Mouse (Mus musculus) hindbrain, embryonic 14.5 days (tissue): ENCODE measurements around the gene Asb2. TPM values are rescaled to one million over a fixed set of nuclear protein-coding genes. Genes with fewer than 3 reads are reported as not detected.

Source experiments
- ATAC-seq: fragments of 200-750 bp; cut with Nextera tagmentation; 2 replicates; pipeline ENCODE4 v1.8.0; 2017; ENCODE audit warnings: moderate number of reproducible peaks, mild to moderate bottlenecking, moderate TSS enrichment, moderate library complexity; ENCODE audit not compliant: low FRiP score
- DNase-seq: peaks from one replicate; pipeline ENCODE4 v3.0.0-alpha.2; 2015; ENCODE audit warnings: low spot score
- H3K27ac ChIP-seq: fragments of 300-500 bp; sonication (generic); 2 replicates; pipeline ENCODE4 v1.5.1; 2014; ENCODE audit warnings: mild to moderate bottlenecking, moderate library complexity
- H3K27me3 ChIP-seq: fragments of 300-500 bp; sonication (generic); 2 replicates; pipeline ENCODE4 v1.6.1; 2014; ENCODE audit warnings: mild to moderate bottlenecking, low read length, mixed read lengths; ENCODE audit not compliant: control insufficient read depth, insufficient read depth
- H3K36me3 ChIP-seq: fragments of 300-500 bp; sonication (generic); replicated peaks from 2 replicates; pipeline ENCODE4 v1.6.1; 2014; ENCODE audit not compliant: control insufficient read depth, insufficient read depth
- H3K4me1 ChIP-seq: fragments of 300-500 bp; sonication (generic); replicated peaks from 2 replicates; pipeline ENCODE4 v1.6.1; 2014; ENCODE audit warnings: antibody characterized with exemption, low read length, mixed read lengths; ENCODE audit not compliant: control insufficient read depth, insufficient read depth
- H3K4me2 ChIP-seq: fragments of 300-500 bp; sonication (generic); replicated peaks from 2 replicates; pipeline ENCODE4 v1.6.1; 2014; ENCODE audit warnings: mild to moderate bottlenecking, moderate library complexity
- H3K4me3 ChIP-seq: fragments of 300-500 bp; sonication (generic); replicated peaks from 2 replicates; pipeline ENCODE4 v1.5.1; 2014; ENCODE audit warnings: mild to moderate bottlenecking, low read length
- H3K9ac ChIP-seq: fragments of 300-500 bp; sonication (generic); 2 replicates; pipeline ENCODE4 v1.6.1; 2014
- H3K9me3 ChIP-seq: fragments of 300-500 bp; sonication (generic); 2 replicates; pipeline ENCODE4 v1.6.1; 2016; ENCODE audit warnings: low read length; ENCODE audit not compliant: control insufficient read depth
- WGBS: fragments of 180-500 bp; shearing (Covaris S2); extraction: QIAGEN DNeasy Blood & Tissue Kit; methylation state at CpG from one replicate; pipeline ENCODE4 v1.1.7; 2014; 5-methylcytosine and 5-hydroxymethylcytosine counted together
- polyA plus RNA-seq: library from polyadenylated mRNA; unstranded; fragments of >200 nt; fragmentation: Nextera tagmentation; extraction: Ambion mirVana; gene quantifications from 2 replicates; pipeline ENCODE4 v1.2.1, GENCODE M21; 2014

The Asb2 gene
- polyA plus RNA-seq, 1 experiment from 2014 or later: 1.6 TPM

DNA sequence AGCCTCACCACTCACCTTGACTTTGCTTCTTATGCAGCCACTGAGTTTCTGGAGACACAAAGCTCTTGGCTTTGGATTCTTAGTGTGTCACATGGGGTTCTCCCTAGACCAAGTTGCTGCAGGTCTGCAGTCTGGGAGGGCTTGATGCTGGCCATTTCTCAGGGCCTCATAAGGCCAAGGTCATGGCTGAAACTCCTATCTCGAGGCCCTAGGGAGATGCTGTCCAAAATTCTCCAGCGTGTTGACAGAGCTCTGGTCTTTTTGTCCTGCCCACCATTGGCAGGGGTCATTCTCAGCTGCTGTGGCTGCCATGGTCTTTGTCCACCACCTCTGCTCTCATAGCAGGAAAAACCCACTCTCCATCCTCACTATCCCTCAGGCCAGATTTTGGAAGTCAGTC, 11.4 kb upstream of the Asb2 start:
- 94% methylated on average over 2 of the region's 2 CpGs for WGBS
- Histone ChIP-seq H3K9ac (no peak overlapping the region), H3K4me3 (no peak overlapping the region), H3K36me3 (no peaks in the 10 kb centered on the region), H3K4me2 (peak overlapping the region; percentile 33; the same call in 1 of the 2 replicates), H3K27me3 (0 out of 2 replicates have a peak, but pooled peaks cover 6% of the 10 kb centered on the region), H3K9me3 (no peaks in the 10 kb centered on the region), H3K4me1 (0 out of 2 replicates have a peak, but pooled peaks cover 3% of the 10 kb centered on the region), H3K27ac (no peak overlapping the region)
- ATAC-seq (no peak), DNase-seq (no peak)

DNA sequence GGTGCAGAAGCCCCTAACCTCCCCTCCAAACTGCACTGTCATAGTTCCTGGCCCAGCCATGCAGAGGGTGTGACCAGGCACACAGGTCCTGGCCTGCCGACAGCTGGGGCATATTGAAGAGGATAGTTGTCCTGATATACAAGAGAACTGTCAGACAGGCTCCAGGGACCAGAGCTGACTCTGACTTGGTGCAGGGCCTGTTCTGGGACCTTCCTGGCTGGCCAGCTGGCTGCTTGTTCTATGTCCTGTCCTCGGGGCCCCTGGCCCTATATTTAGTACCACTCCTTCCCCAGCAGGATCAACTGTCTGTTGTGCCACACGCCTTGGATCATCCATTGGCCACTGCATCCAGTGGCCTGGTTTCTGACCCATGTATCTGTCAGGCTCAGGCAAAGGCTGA, 6.5 kb upstream of the Asb2 start:
- whole genome bisulfite sequencing: 93% methylated on average over 3 of the region's 3 CpGs
- Histone ChIP-seq H3K4me1 (no peaks in the 10 kb centered on the region), H3K9ac (no peak overlapping the region), H3K9me3 (no peaks in the 10 kb centered on the region), H3K4me3 (no peak overlapping the region), H3K27ac (no peak overlapping the region), H3K4me2 (no peak overlapping the region), H3K36me3 (no peaks in the 10 kb centered on the region), H3K27me3 (no peaks in the 10 kb centered on the region)
- DNase-seq: no peak
- ATAC-seq: no peak

DNA sequence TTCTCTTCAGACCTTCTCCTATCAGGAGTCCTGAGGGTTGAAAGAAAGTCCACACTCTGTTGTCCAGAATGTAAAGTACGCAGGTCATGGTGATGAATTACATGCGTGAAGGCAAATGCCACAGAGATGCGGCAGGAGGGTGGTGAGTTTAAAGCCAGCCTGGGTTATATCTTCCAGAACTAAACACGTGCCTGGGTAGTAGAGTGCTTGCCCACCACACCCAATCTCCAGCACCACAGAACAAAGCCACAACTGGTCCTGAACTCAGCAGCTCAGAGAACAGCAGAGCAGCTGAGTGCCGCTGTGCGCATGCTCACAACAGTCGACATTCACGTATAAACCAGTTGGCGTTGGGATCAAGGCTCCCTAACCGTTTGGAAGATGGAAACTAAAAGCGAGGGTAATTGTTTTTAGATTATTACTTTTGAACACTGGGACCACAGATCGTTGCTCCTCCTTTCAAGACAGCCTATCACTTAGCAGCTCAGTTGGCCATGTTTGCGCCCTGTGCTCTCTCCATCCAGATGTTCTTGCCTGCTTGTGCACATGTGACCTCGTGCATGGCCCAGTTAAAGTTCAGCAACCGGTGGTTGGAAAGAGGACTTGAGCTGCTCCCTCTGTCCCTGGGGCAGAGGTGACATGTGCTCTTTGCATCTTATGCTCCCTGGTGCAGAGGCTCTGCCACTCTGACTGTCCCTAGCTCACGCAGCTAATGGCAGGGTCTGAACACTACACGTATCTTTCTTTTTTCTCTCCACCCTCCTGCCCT, 5.9 kb upstream of the Asb2 start:
- ATAC-seq: no peak
- DNase-seq: no peak
- 88% methylated on average over 17 of the region's 17 CpGs for WGBS
- no peak overlapping the region for H3K4me2 ChIP-seq
- no peak overlapping the region for H3K9ac ChIP-seq
- H3K27me3 ChIP-seq: no peaks in the 10 kb centered on the region
- no peaks in the 10 kb centered on the region for H3K36me3 ChIP-seq
- no peak overlapping the region for H3K27ac ChIP-seq
- H3K4me3 ChIP-seq: no peak overlapping the region
- no peaks in the 10 kb centered on the region for H3K4me1 ChIP-seq
- no peaks in the 10 kb centered on the region for H3K9me3 ChIP-seq

DNA sequence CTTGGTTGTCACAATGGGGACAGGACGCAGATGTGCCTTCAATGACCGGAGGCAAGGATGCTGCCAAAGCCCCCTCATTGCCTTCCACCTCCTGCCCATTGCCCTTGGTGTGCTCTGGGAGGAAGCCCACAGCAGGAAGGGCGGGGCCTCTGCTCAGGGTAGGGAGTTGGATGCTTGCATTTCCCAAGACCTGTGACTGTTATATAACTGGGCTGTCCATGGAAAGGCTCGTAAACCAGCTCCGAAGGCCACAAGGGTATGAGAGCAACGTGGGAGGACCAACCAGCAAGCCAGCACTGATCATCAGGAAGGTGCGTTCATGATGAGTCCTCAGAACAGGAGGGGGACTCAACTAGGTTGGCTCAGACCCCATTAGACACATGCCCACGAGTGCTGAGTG, 5.0 kb upstream of the Asb2 start:
- no peak overlapping the region for H3K4me2 ChIP-seq
- no peaks in the 10 kb centered on the region for H3K27me3 ChIP-seq
- no peak for ATAC-seq
- H3K4me3 ChIP-seq: no peak overlapping the region
- no peaks in the 10 kb centered on the region for H3K36me3 ChIP-seq
- no peak overlapping the region for H3K9ac ChIP-seq
- no peak overlapping the region for H3K27ac ChIP-seq
- 88% methylated on average over 8 of the region's 8 CpGs for WGBS
- no peak for DNase-seq
- no peaks in the 10 kb centered on the region for H3K9me3 ChIP-seq
- H3K4me1 ChIP-seq: no peaks in the 10 kb centered on the region

DNA sequence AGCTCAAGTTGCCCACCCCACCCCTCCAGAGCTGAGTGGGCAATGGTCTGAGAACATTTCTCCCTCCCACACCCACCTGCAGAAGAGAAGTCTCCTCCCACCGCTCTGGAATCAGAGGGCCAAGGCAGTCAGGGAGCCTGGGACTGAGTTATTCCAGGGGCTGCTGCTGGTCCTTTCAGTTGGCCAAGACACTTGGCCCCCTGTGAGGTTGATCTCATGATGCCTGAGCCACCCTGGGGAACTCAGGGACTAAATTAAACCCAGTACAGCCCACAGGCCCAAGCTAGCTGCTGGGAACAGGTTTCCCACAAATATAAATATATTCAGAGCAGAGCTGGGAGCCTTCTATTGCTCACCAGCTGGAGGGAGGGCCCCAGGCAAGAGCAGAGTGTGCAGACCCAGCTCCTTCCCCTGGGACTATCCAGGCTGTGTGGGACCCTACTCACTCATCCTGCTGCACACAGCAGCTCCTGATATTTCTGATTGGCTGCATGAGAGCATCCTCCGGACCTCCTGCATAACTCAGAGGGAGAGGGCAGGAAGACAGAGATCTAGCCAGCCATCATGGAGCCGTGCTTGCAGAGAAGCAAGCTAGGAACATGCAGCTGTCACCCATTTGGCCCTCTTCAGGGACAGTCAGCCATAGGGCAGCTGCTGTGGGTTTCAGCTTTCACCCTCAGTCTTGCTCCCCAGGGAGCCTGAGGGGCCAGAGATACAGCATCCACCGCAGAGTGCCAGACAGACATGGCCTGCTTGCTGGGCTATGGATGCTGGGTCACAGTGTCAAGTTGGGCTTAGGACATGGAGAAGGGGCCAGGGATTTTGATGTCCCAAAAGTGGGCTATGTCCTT, 3.4 kb upstream of the Asb2 start:
- Histone ChIP-seq H3K27me3 (no peaks in the 10 kb centered on the region), H3K4me1 (no peaks in the 10 kb centered on the region), H3K4me2 (no peak overlapping the region), H3K9me3 (no peaks in the 10 kb centered on the region), H3K36me3 (no peaks in the 10 kb centered on the region), H3K27ac (no peak overlapping the region), H3K4me3 (no peak overlapping the region), H3K9ac (no peak overlapping the region)
- WGBS: 65% methylated on average over 4 of the region's 4 CpGs
- ATAC-seq: no peak
- DNase-seq: no peak

DNA sequence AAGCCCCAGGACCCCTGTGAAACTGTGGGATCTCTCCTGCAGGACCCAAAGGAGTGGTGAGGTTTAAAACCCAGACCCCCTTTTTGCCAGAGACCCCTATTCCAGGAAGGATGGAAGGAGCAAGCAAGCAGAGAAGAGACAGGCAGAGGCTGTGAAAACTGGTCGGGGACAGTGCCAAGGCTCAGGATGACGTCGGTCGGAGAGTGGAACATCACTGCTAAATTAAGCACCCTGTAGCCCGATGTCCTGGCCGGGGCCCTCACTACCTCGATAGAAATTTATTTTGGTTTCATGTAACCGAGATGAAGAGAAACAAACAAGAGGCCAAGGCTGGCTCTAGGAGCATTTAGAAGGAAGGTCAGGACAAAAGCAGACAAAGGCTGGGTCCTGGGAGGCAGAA, 2.4 kb upstream of the Asb2 start:
- Histone ChIP-seq H3K4me1 (no peaks in the 10 kb centered on the region), H3K36me3 (no peaks in the 10 kb centered on the region), H3K4me3 (no peak overlapping the region), H3K27me3 (no peaks in the 10 kb centered on the region), H3K9me3 (no peaks in the 10 kb centered on the region), H3K9ac (no peak overlapping the region), H3K4me2 (no peak overlapping the region), H3K27ac (no peak overlapping the region)
- WGBS: 71% methylated on average over 8 of the region's 8 CpGs
- DNase-seq (no peak), ATAC-seq (no peak)

DNA sequence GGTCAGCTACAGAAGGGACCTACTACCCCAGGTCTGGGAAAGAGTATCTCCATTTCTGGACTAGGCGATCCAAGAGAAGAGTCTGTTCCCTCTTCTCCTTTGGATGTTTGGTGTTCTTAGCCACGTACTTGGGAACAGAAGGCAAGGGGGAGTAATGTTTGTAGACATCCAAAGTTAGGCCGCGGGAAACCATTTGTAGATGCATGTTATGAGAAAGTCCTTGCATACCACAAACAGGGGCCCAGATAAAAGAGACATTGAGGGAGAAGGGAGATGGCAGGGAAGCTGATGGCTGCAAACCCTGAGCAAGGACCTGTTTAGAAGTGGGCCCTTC, 581 bp upstream of the Asb2 start:
- DNase-seq (no peak), ATAC-seq (no peak)
- no peaks in the 10 kb centered on the region for H3K36me3 ChIP-seq
- no peaks in the 10 kb centered on the region for H3K4me1 ChIP-seq
- no peak overlapping the region for H3K4me3 ChIP-seq
- H3K9ac ChIP-seq: no peak overlapping the region
- 94% methylated on average over 4 of the region's 4 CpGs for WGBS
- no peak overlapping the region for H3K4me2 ChIP-seq
- H3K27ac ChIP-seq: no peak overlapping the region
- no peaks in the 10 kb centered on the region for H3K9me3 ChIP-seq
- H3K27me3 ChIP-seq: no peaks in the 10 kb centered on the region

DNA sequence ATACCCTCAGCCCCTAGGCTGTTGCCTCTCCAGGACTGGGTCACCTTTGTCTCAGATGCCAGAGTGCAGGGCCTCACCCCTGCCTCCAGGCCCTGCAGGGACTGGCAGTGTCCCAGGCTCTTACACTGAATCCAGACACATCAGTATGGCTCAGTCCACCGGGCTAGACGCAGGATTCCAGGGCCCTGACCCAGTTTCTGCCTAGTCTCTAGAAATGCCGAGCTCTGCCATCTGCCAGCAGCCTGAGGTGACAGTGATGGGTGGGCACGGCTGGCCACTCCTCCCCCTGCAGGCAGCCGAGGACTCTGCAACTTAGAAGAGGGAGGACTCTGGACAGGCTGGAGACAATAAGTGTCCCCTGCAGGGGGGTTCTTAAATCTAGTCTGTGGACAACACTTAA, 2.3 kb downstream of the Asb2 start:
- peak; percentile 41; the same call in 1 of the 2 replicates for ATAC-seq

DNA sequence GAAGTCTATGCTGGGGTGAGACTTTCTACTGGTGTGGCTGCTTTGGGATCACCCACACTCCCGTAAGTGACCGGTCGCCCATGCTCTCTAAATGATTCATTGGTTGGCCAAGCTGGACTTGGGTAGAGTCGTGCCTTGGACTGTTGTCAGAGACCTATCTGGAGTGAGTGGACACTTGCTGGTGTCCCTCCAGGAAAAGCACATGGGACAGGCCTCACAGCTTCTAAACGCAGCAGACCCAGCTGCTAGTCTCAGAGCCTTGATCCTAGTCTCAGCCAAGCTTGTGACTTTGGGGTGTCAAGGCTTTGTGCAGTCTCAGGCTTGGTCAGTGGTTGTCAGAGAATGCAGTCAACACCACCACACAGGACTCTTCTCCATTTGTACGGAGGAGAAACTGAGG, 3.1 kb downstream of the Asb2 start:
- Histone ChIP-seq H3K9ac (no peak overlapping the region), H3K4me1 (no peaks in the 10 kb centered on the region), H3K27me3 (no peaks in the 10 kb centered on the region), H3K4me3 (no peak overlapping the region), H3K36me3 (no peaks in the 10 kb centered on the region), H3K4me2 (no peak overlapping the region), H3K9me3 (no peaks in the 10 kb centered on the region), H3K27ac (no peak overlapping the region)
- WGBS: 92% methylated on average over 6 of the region's 6 CpGs
- ATAC-seq (no peak), DNase-seq (no peak)

More for the DNA sequence above, 2.3 kb downstream of the Asb2 start:
- peak; percentile 32 for DNase-seq
- H3K4me3 ChIP-seq: no peak overlapping the region
- H3K36me3 ChIP-seq: no peaks in the 10 kb centered on the region
- 7% methylated on average over 5 of the region's 5 CpGs for WGBS
- no peaks in the 10 kb centered on the region for H3K9me3 ChIP-seq
- no peaks in the 10 kb centered on the region for H3K27me3 ChIP-seq
- no peak overlapping the region for H3K9ac ChIP-seq
- H3K27ac ChIP-seq: no peak overlapping the region
- no peak overlapping the region for H3K4me2 ChIP-seq
- no peaks in the 10 kb centered on the region for H3K4me1 ChIP-seq
